Mouse (Mus musculus) stomach, postnatal 0 days (tissue): ENCODE results near the gene Terf2ip.
A peak's percentile ranks its signal among the peaks of the same experiment; 100 is the strongest.

Experiments
- CTCF ChIP-seq: IDR thresholded peaks from 2 replicates; pipeline ENCODE4 v1.5.1; 2016; ENCODE audit warnings: antibody characterized with exemption, low read depth, mild to moderate bottlenecking, moderate library complexity
- EP300 ChIP-seq: optimal IDR thresholded peaks from 2 replicates; pipeline ENCODE3; 2016; ENCODE audit warnings: antibody characterized with exemption

- TF ChIP-seq CTCF (peak; percentile 12; the same call in 1 of the 2 replicates), EP300 (no peak)
Observed at GRCm38 (mm10) chr8:112051537-112051936, 40.3 kb downstream of the Terf2ip start.
